Mouse (Mus musculus) spleen, adult 2 months (tissue): ENCODE data around the gene Abhd6. TPM values are rescaled to one million over a fixed set of nuclear protein-coding genes. Genes with fewer than 3 reads are reported as not detected.

Experiments
- DNase-seq, 2 experiments: peaks; one replicate each; pipeline versions ENCODE4 v3.0.0 to v3.0.0-alpha.2; 2012 to 2021; ENCODE audit warnings: low spot score in 2 of 2, low read depth in 1 of 2
- H3K27ac ChIP-seq: fragments of 200-500 bp; 2 replicates; pipeline ENCODE4 v1.5.1; 2012; ENCODE audit warnings: low read length, inconsistent platforms; ENCODE audit not compliant: insufficient read depth
- H3K27me3 ChIP-seq: fragments of 200-500 bp; 2 replicates; pipeline ENCODE4 v1.6.1; 2012; ENCODE audit warnings: mild to moderate bottlenecking, moderate library complexity, low read length, inconsistent platforms; ENCODE audit not compliant: control insufficient read depth, insufficient read depth
- H3K36me3 ChIP-seq: fragments of 200-500 bp; 2 replicates; pipeline ENCODE4 v1.6.1; 2012; ENCODE audit warnings: mild to moderate bottlenecking, low read length, inconsistent platforms; ENCODE audit not compliant: control insufficient read depth, insufficient read depth
- H3K4me1 ChIP-seq: fragments of 200-500 bp; 2 replicates; pipeline ENCODE4 v1.6.1; 2011; ENCODE audit warnings: inconsistent platforms; ENCODE audit not compliant: control insufficient read depth, insufficient read depth, insufficient read length
- H3K4me3 ChIP-seq: fragments of 200-500 bp; 2 replicates; pipeline ENCODE4 v1.5.1; 2011; ENCODE audit warnings: mild to moderate bottlenecking, inconsistent platforms; ENCODE audit not compliant: insufficient read depth, insufficient read length; ENCODE audit errors: extremely low read depth
- CTCF ChIP-seq: fragments of 200-500 bp; IDR thresholded peaks from 2 replicates; pipeline ENCODE4 v1.5.1; 2011; ENCODE audit warnings: mild to moderate bottlenecking, inconsistent platforms; ENCODE audit not compliant: insufficient read depth, insufficient read length, insufficient replicate concordance; ENCODE audit errors: extremely low read depth
- POLR2A ChIP-seq: fragments of 200-500 bp; IDR thresholded peaks from 2 replicates; pipeline ENCODE4 v1.6.1; 2011; ENCODE audit warnings: low read depth, low read length, inconsistent platforms
- WGBS: fragments of 180-500 bp; shearing (Covaris S2); methylation state at CpG from one replicate; pipeline ENCODE4 v1.1.7; 2018; 5-methylcytosine and 5-hydroxymethylcytosine counted together
- polyA plus RNA-seq: library from polyadenylated mRNA; depleted of rRNA; stranded (reverse); fragments of >200 nt; gene quantifications from 2 replicates; pipeline ENCODE4 v1.2.3, GENCODE M21; 2012

The Abhd6 gene
- polyA plus RNA-seq, 1 experiment = 8.6 TPM

- no peak overlapping the region for H3K27ac ChIP-seq
- H3K36me3 ChIP-seq = no peaks in the 10 kb centered on the region
- H3K4me3 ChIP-seq = no peak overlapping the region
- DNase-seq = no peak
- H3K27me3 ChIP-seq = no peaks in the 10 kb centered on the region
- TF ChIP-seq POLR2A (no peak), CTCF (no peak)
- WGBS = 74% methylated on average over 10 of the region's 10 CpGs
- H3K4me1 ChIP-seq = no peaks in the 10 kb centered on the region
These were observed 24.2 kb downstream of the Abhd6 start for GRCm38 (mm10) chr14:8026769-8027531.

- Histone ChIP-seq H3K4me1 (no peaks in the 10 kb centered on the region), H3K36me3 (no peaks in the 10 kb centered on the region), H3K27me3 (no peaks in the 10 kb centered on the region), H3K27ac (no peak overlapping the region), H3K4me3 (no peak overlapping the region)
- TF ChIP-seq POLR2A (no peak), CTCF (no peak)
- DNase-seq = no peak
- 81% methylated on average over 5 of the region's 5 CpGs for WGBS
These were observed 25.4 kb downstream of the Abhd6 start for GRCm38 (mm10) chr14:8028086-8028485.

- no peak overlapping the region for H3K27ac ChIP-seq
- H3K36me3 ChIP-seq = no peaks in the 10 kb centered on the region; the same call in 1 of the 2 replicates
- DNase-seq = no peak
- TF ChIP-seq CTCF = no peak
- no peak for TF ChIP-seq POLR2A
- no peaks in the 10 kb centered on the region for H3K27me3 ChIP-seq
- H3K4me3 ChIP-seq = no peak overlapping the region
- H3K4me1 ChIP-seq = no peaks in the 10 kb centered on the region
- WGBS = 89% methylated on average over 1 of the region's 1 CpGs
These were observed 27.1 kb downstream of the Abhd6 start for GRCm38 (mm10) chr14:8029752-8030151.

- TF ChIP-seq POLR2A (no peak), CTCF (no peak)
- Histone ChIP-seq H3K4me3 (no peak overlapping the region), H3K27me3 (no peaks in the 10 kb centered on the region), H3K27ac (no peak overlapping the region), H3K36me3 (no peaks in the 10 kb centered on the region; the same call in 1 of the 2 replicates), H3K4me1 (no peaks in the 10 kb centered on the region)
- DNase-seq = no peak
- 83% methylated on average over 4 of the region's 4 CpGs for WGBS
These were observed 27.8 kb downstream of the Abhd6 start for GRCm38 (mm10) chr14:8030535-8030934.

- no peaks in the 10 kb centered on the region; the same call in 1 of the 2 replicates for H3K36me3 ChIP-seq
- no peak for TF ChIP-seq CTCF
- DNase-seq = no peak
- no peaks in the 10 kb centered on the region for H3K27me3 ChIP-seq
- no peaks in the 10 kb centered on the region for H3K4me1 ChIP-seq
- H3K4me3 ChIP-seq = no peak overlapping the region
- H3K27ac ChIP-seq = no peak overlapping the region
- WGBS = 92% methylated on average over 13 of the region's 13 CpGs
These were observed 29.6 kb downstream of the Abhd6 start for GRCm38 (mm10) chr14:8032087-8032944.

- Histone ChIP-seq H3K36me3 (no peaks in the 10 kb centered on the region; the same call in 1 of the 2 replicates), H3K4me3 (no peak overlapping the region), H3K4me1 (no peaks in the 10 kb centered on the region), H3K27ac (no peak overlapping the region), H3K27me3 (no peaks in the 10 kb centered on the region)
- WGBS = 86% methylated on average over 5 of the region's 5 CpGs
- no peak for DNase-seq
- TF ChIP-seq POLR2A (no peak), CTCF (no peak)
These were observed 31.9 kb downstream of the Abhd6 start for GRCm38 (mm10) chr14:8034561-8034960.
